Mouse (Mus musculus) testis, adult 2 months (tissue): ENCODE measurements around the gene Klk1b8.

Source experiments
- CTCF ChIP-seq: fragments of 200-500 bp; IDR thresholded peaks from 2 replicates; pipeline ENCODE4 v1.5.1; 2012; ENCODE audit warnings: low read depth, mild to moderate bottlenecking, inconsistent platforms, low read length, moderate library complexity; ENCODE audit not compliant: control insufficient read depth, insufficient read depth, insufficient replicate concordance
- POLR2A ChIP-seq: fragments of 200-500 bp; IDR thresholded peaks from 2 replicates; pipeline ENCODE4 v1.6.1; 2012; ENCODE audit warnings: low read depth, mild to moderate bottlenecking, inconsistent platforms, low read length, moderate library complexity; ENCODE audit not compliant: control insufficient read depth

GRCm38 (mm10) chr7:43936551-43936950, 13.9 kb upstream of the Klk1b8 start:
- TF ChIP-seq POLR2A (no peak), CTCF (no peak)
